Mouse (Mus musculus): ENCODE data around the gene Gcn1l1. TPM values are rescaled to one million over a fixed set of nuclear protein-coding genes. Genes with fewer than 3 reads are reported as not detected.
A peak's percentile ranks its signal among the peaks of the same experiment; 100 is the strongest.

Gcn1l1 gene
- polyA plus RNA-seq, 1 experiment from 2014 or later, result 35.1 TPM

- Histone ChIP-seq H3K27ac (ENCODE audit: low read length) (peak overlapping the region; percentile 97), H3K9ac (ENCODE audit: low read length) (peak overlapping the region; percentile 54), H3K4me1 (replicated peaks; ENCODE audit: control insufficient read depth, insufficient read depth, low read length) (peaks cover 80% of the 10 kb centered on the region), H3K36me3 (ENCODE audit: control insufficient read depth, insufficient read depth, low read length) (no peaks in the 10 kb centered on the region), H3K9me3 (ENCODE audit: control insufficient read depth, low read length) (no peaks in the 10 kb centered on the region), H3K4me3 (ENCODE audit: low read length) (peak overlapping the region; percentile 10; the same call in 1 of the 2 replicates), H3K4me2 (ENCODE audit: low read depth, low read length) (peak overlapping the region; percentile 45), H3K27me3 (ENCODE audit: control insufficient read depth, insufficient read depth, low read depth, low read length) (no peaks in the 10 kb centered on the region)
- WGBS, result 34% methylated on average over 8 of the region's 8 CpGs
- ATAC-seq (ENCODE audit: low read depth), result no peak
Measured at GRCm38 (mm10) chr5:115530447-115530809, 34.6 kb upstream of the Gcn1l1 start.

DNA sequence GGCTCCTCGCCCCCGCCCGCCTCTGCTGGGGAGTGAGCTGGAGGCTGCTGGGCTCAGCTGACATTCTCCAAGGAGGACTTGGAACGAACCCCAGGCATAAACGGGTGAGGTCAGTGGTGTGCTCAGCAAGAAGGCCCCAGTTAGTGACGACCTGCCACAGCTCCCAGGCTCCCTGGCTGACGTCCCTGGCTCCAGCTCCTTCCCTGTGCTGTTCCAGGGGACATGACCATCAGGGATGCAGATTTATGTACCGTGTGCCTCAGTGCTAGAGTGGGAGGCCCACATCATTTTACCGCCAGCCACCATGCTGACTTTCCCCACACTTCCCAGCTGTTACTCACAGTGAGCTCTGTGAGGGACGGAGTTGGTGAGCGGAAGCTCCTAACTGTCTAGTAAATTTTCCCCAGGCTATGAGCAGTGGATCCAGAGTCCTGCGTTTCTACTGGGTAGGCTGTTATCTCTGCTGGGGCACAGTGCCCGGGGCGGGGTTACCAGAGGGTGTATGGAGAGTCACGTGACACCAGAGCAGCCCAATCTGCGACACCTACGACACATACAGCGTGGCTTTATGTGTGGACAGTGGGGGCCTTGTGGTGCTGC is 33.3 kb upstream of the Gcn1l1 start:
- Histone ChIP-seq H3K4me2 (ENCODE audit: low read depth, low read length) (peak overlapping the region; percentile 30; the same call in 1 of the 2 replicates), H3K36me3 (ENCODE audit: control insufficient read depth, insufficient read depth, low read length) (no peaks in the 10 kb centered on the region), H3K9me3 (ENCODE audit: control insufficient read depth, low read length) (no peaks in the 10 kb centered on the region), H3K4me3 (ENCODE audit: low read length) (peak overlapping the region; percentile 3; the same call in 1 of the 2 replicates), H3K27ac (ENCODE audit: low read length) (peak overlapping the region; percentile 97), H3K27me3 (ENCODE audit: control insufficient read depth, insufficient read depth, low read depth, low read length) (no peaks in the 10 kb centered on the region), H3K9ac (ENCODE audit: low read length) (peak overlapping the region; percentile 57), H3K4me1 (replicated peaks; ENCODE audit: control insufficient read depth, insufficient read depth, low read length) (peaks cover 74% of the 10 kb centered on the region)
- peak; percentile 86 for ATAC-seq (ENCODE audit: low read depth)
- 19% methylated on average over 18 of the region's 18 CpGs for WGBS

DNA sequence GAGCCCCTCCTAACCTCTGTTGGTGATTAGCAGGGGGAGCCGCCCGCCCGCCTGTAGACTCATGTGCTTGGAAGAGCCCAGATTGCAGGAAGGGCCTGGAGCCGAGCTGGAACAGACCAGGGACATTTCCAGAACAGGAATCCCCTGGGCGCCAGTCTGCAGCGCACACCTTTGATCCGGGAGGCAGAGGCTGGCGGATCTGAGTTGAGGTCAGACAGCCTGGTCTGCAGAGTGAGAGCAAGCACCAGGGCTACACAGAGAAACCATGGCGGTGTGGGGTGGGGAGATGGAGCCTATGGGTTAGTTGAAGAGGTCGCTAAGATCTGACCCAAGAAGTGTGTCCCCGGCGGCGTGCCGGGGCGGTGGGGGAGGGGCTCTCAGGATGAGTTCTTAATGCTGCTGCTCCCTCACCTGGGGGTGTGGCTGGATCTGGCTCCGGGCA is 30.7 kb upstream of the Gcn1l1 start:
- peak overlapping the region; percentile 41; the same call in 1 of the 2 replicates for H3K9ac ChIP-seq (ENCODE audit: low read length)
- H3K9me3 ChIP-seq (ENCODE audit: control insufficient read depth, low read length), result no peaks in the 10 kb centered on the region
- no peak overlapping the region for H3K4me3 ChIP-seq (ENCODE audit: low read length)
- ATAC-seq (ENCODE audit: low read depth), result no peak
- WGBS, result 16% methylated on average over 16 of the region's 16 CpGs
- no peaks in the 10 kb centered on the region for H3K36me3 ChIP-seq (ENCODE audit: control insufficient read depth, insufficient read depth, low read length)
- H3K27ac ChIP-seq (ENCODE audit: low read length), result peak overlapping the region; percentile 72
- H3K4me1 ChIP-seq (replicated peaks; ENCODE audit: control insufficient read depth, insufficient read depth, low read length), result peaks cover 83% of the 10 kb centered on the region
- H3K4me2 ChIP-seq (ENCODE audit: low read depth, low read length), result peak overlapping the region; percentile 27; the same call in 1 of the 2 replicates
- no peaks in the 10 kb centered on the region for H3K27me3 ChIP-seq (ENCODE audit: control insufficient read depth, insufficient read depth, low read depth, low read length)

DNA sequence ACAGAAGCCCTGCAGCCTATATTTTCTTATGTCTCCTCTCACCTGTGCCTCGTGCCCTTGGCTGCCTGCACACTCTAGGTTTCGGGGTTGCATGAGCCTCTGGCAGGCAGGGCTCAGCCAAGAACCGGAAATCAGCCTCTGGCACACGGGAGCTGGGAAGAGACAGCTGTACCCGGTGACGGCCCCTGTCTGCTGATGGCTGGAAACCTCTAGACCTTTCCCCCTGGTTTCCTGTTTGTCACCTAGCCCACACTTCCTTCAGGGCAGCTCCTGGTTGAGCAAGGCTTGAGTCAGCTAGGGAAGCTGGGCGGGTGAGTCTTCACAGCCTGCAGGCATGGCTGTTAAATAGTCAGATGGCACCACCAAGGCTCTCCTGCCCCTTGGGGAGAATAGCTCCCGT is 30.2 kb upstream of the Gcn1l1 start:
- Histone ChIP-seq H3K27ac (ENCODE audit: low read length) (peak overlapping the region; percentile 61), H3K4me2 (ENCODE audit: low read depth, low read length) (peak overlapping the region; percentile 27), H3K4me3 (ENCODE audit: low read length) (no peak overlapping the region), H3K36me3 (ENCODE audit: control insufficient read depth, insufficient read depth, low read length) (no peaks in the 10 kb centered on the region), H3K9ac (ENCODE audit: low read length) (peak overlapping the region; percentile 41), H3K9me3 (ENCODE audit: control insufficient read depth, low read length) (no peaks in the 10 kb centered on the region), H3K27me3 (ENCODE audit: control insufficient read depth, insufficient read depth, low read depth, low read length) (no peaks in the 10 kb centered on the region), H3K4me1 (replicated peaks; ENCODE audit: control insufficient read depth, insufficient read depth, low read length) (peaks cover 82% of the 10 kb centered on the region)
- WGBS, result 22% methylated on average over 8 of the region's 8 CpGs
- no peak for ATAC-seq (ENCODE audit: low read depth)

- WGBS, result 24% methylated on average over 7 of the region's 7 CpGs
- H3K36me3 ChIP-seq (ENCODE audit: control insufficient read depth, insufficient read depth, low read length), result no peaks in the 10 kb centered on the region
- H3K9ac ChIP-seq (ENCODE audit: low read length), result peak overlapping the region; percentile 44; the same call in 1 of the 2 replicates
- H3K27me3 ChIP-seq (ENCODE audit: control insufficient read depth, insufficient read depth, low read depth, low read length), result no peaks in the 10 kb centered on the region
- ATAC-seq (ENCODE audit: low read depth), result peak; percentile 14; the same call in 1 of the 2 replicates
- H3K9me3 ChIP-seq (ENCODE audit: control insufficient read depth, low read length), result no peaks in the 10 kb centered on the region
- no peak overlapping the region for H3K4me3 ChIP-seq (ENCODE audit: low read length)
- peaks cover 74% of the 10 kb centered on the region for H3K4me1 ChIP-seq (replicated peaks; ENCODE audit: control insufficient read depth, insufficient read depth, low read length)
- peak overlapping the region; percentile 61 for H3K27ac ChIP-seq (ENCODE audit: low read length)
- peak overlapping the region; percentile 8; the same call in 1 of the 2 replicates for H3K4me2 ChIP-seq (ENCODE audit: low read depth, low read length)
Measured at GRCm38 (mm10) chr5:115535635-115536034, 29.4 kb upstream of the Gcn1l1 start.

DNA sequence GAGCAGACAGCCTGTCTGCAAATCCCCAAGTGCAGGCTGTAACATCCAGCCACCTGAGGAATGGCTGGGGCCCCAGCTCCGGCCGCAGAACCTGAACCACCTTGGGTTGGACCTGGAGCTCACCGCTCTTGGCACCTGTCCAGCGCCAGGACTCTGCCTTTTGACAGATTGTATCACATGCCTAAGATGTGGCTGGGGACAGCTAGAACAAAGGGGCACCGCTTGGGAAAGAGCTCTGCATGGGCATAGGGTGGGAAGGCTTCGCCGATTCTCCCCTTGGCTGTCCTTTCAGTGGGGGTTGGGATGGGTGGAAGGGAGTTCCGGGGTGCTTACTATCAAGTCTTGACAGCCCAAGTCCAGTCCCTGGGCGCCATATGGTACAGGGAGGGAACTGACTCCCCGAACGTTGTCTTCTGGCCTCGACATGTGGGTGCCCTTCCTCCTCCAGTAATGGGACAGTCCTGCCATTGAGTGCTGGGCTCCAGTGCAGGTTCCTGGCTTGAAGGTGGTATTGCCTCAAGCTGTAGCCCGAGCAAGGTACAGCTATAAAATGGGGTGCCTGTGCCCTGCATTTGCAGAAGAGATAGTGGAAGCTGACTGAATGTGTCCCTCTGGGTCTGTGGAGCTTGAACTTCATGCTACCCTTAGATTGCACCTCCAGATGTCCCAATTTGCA is 26.9 kb upstream of the Gcn1l1 start:
- Histone ChIP-seq H3K36me3 (ENCODE audit: control insufficient read depth, insufficient read depth, low read length) (no peaks in the 10 kb centered on the region), H3K4me1 (replicated peaks; ENCODE audit: control insufficient read depth, insufficient read depth, low read length) (peaks cover 61% of the 10 kb centered on the region), H3K4me3 (ENCODE audit: low read length) (no peak overlapping the region), H3K4me2 (ENCODE audit: low read depth, low read length) (peak overlapping the region; percentile 25; the same call in 1 of the 2 replicates), H3K9me3 (ENCODE audit: control insufficient read depth, low read length) (no peaks in the 10 kb centered on the region), H3K27ac (ENCODE audit: low read length) (peak overlapping the region; percentile 71; the same call in 1 of the 2 replicates), H3K9ac (ENCODE audit: low read length) (peak overlapping the region; percentile 55), H3K27me3 (ENCODE audit: control insufficient read depth, insufficient read depth, low read depth, low read length) (no peaks in the 10 kb centered on the region)
- peak; percentile 2; the same call in 1 of the 2 replicates for ATAC-seq (ENCODE audit: low read depth)
- 56% methylated on average over 13 of the region's 13 CpGs for WGBS

DNA sequence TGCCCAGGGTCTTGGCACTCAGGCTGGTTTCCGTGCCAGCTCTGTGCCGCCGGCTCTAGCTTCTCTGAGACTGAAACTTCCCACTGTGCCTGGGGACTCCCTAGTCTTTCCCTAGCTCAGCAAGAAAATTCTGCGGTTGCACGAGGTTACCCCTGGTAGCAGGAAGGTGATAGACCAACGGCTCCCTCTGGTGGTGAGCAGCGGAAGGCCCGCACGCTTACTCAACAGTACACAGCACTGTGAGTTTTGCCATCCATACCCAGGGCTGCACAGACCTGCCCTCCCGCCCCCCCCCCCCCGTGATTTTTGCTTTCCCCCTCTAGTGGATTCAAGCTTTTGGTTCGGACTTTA is 26.4 kb upstream of the Gcn1l1 start:
- no peak overlapping the region for H3K4me3 ChIP-seq (ENCODE audit: low read length)
- 0% methylated on average over 12 of the region's 12 CpGs for WGBS
- H3K4me2 ChIP-seq (ENCODE audit: low read depth, low read length), result peak overlapping the region; percentile 25; the same call in 1 of the 2 replicates
- H3K4me1 ChIP-seq (replicated peaks; ENCODE audit: control insufficient read depth, insufficient read depth, low read length), result peaks cover 61% of the 10 kb centered on the region
- H3K9ac ChIP-seq (ENCODE audit: low read length), result peak overlapping the region; percentile 55
- no peaks in the 10 kb centered on the region for H3K9me3 ChIP-seq (ENCODE audit: control insufficient read depth, low read length)
- ATAC-seq (ENCODE audit: low read depth), result peak; percentile 79
- no peaks in the 10 kb centered on the region for H3K27me3 ChIP-seq (ENCODE audit: control insufficient read depth, insufficient read depth, low read depth, low read length)
- H3K27ac ChIP-seq (ENCODE audit: low read length), result peak overlapping the region; percentile 71; the same call in 1 of the 2 replicates
- H3K36me3 ChIP-seq (ENCODE audit: control insufficient read depth, insufficient read depth, low read length), result no peaks in the 10 kb centered on the region

- H3K27ac ChIP-seq (ENCODE audit: low read length), result peak overlapping the region; percentile 96
- no peaks in the 10 kb centered on the region for H3K27me3 ChIP-seq (ENCODE audit: control insufficient read depth, insufficient read depth, low read depth, low read length)
- peaks cover 17% of the 10 kb centered on the region for H3K36me3 ChIP-seq (ENCODE audit: control insufficient read depth, insufficient read depth, low read length)
- no peaks in the 10 kb centered on the region for H3K9me3 ChIP-seq (ENCODE audit: control insufficient read depth, low read length)
- 34% methylated on average over 19 of the region's 19 CpGs for WGBS
- H3K4me3 ChIP-seq (ENCODE audit: low read length), result peak overlapping the region; percentile 39
- H3K9ac ChIP-seq (ENCODE audit: low read length), result peak overlapping the region; percentile 44
- peaks cover 59% of the 10 kb centered on the region for H3K4me1 ChIP-seq (replicated peaks; ENCODE audit: control insufficient read depth, insufficient read depth, low read length)
- peak overlapping the region; percentile 57 for H3K4me2 ChIP-seq (ENCODE audit: low read depth, low read length)
- no peak for ATAC-seq (ENCODE audit: low read depth)
Measured at GRCm38 (mm10) chr5:115542635-115543384, 22.2 kb upstream of the Gcn1l1 start.

Data from lung, embryonic 16.5 days (tissue).